Mouse (Mus musculus): ENCODE results near the gene Plekhm3.
A peak's percentile ranks its signal among the peaks of the same experiment; 100 is the strongest.

Plekhm3 gene

DNA sequence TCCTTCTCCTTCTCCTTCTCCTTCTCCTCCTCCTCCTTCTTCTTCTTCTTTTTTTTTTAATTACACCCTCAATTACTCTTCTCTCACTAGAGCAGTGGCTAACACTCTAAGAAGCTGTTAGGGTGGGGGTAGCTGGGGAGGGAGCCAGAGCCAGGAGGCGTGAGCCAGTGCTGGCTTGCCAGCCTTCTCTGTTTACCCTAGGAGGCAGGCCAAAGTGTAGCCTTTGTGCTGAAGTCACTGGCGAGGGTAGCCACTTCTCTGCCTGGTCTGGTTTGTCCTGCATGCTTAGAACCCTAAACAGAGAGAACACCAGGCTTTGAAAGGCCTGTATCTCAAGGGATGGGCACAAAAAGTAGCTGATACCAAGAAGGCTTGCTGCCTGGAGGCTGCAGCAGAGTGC lies 199.4 kb downstream of the Plekhm3 start:
- no peak for DNase-seq

DNA sequence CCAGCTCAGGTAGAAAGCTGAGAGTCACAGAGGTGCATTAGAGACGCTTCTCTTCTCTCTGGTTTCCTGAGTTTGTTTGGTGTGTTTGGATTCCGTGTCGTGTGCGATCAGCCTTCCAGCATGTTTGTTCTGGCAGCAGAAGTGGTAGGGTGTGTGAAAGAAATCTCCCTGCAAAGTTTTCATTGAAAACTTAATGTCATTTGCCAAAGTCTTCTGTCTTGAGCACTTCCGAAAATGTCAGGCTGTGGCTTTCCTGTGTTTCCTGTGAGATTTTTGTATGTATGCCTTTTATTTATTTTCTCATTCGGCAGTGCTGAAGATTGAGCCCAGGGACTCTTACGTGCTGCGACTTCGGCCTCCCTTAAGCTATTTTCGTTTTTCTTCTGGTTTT lies 200.0 kb downstream of the Plekhm3 start:
- no peak for DNase-seq

DNA sequence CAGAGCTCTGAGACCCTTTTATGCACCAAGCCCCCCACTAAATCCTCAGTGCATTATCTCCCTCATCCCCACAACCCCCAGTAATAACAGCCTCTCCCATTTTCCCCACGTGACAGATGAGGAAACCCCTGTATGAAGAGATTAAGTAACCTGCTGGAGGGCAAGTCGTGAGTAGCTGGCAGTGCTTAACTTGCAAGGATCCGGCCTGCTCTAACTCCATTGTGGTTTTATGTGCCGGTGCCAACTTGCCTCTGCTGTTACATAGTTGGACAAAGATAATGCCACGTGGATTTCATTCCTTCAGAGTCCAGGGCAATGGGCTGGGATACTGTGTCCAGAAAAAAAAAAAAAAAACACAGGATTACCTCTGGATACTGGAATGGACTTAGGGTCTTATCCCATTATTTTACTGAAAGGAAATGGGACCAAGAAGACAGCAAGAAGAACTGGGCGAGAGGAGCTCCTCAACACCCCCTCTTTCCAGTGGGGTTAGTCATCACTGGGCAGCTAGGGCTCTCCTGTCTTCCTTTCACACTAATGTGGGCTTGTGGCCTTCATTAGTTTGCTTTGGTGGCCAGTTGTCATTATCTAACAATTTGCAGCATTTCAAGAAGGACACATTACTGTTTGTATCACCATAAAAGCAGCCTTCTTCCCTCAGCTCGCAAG lies 200.5 kb downstream of the Plekhm3 start:
- no peak for DNase-seq

DNA sequence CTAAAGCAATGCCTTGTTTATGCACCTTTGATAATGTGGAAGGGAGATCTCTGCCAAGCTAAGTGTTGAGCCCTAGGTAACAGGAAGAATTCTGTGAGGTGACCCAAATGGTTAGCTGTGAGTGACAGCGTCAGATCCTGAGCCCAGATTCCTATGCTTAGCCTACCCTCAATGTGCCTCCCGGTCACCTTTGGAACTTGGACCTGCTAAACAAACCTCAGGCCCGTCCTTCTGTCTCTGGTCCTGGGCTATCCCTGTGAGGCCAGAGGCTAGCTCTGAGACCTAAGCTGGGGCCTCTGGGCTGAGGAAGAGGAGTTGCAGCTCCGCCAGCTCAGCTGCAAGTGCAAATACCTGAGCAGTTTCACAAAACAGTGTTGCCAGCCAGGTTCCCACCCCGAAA lies 202.0 kb downstream of the Plekhm3 start:
- no peak for DNase-seq

DNA sequence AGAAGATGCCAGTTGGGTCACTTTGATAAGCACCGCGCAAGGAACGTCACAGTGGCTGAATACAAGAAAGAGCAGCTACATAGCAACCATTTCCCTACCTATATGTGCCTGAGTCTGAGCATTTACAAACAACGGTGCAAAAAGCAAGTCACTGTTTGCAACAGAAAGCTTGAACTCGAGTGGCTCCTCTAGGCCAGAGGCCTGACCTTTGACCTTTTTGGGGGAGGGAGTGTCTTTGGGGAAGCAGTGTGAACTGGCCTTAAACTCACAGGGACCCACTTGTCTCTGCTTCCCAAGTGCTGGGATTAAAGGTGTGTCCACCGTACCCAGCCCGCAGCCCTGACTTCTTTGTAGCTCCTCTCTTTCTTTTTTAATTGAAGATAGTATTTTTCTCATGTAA lies 203.0 kb downstream of the Plekhm3 start:
- no peak for DNase-seq

DNA sequence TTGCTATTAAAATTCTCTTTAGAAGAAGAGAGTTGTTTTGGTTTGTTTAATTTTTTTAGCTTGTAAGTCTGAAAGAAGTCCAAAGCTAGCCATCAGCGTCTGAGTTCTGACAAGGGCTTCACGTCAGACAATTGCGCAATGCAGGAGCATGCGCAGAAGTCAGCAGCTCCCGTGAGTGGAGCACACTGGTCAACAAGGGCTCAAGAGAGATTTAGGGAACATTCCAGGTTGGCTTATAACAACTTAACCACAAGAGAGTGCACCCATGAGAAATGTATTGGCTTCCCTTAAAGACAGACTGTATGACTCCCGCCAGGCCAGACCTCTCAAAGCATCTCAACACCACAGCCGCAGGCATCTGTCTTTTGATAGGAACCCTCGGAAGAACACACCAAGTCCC lies 203.5 kb downstream of the Plekhm3 start:
- no peak for DNase-seq

DNA sequence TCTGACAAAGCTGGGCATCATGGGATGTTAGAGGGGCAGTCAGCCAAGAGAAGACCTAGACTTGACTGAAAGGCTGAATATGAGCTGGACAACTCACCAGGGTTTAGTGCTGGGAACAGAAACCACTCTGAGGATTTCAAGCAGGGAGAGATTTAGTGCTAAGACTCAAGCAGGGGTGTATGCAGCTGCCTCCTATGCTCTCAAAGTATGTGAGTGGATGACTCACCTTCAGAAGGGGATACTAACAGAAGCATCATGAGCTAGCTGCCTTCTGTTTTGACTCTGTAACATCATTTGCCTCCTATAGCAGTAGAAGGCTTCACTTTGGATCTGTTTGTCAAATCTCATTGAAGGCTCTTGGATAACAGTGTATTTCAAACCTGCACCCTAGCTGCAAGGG lies 212.0 kb downstream of the Plekhm3 start:
- no peak for DNase-seq

DNA sequence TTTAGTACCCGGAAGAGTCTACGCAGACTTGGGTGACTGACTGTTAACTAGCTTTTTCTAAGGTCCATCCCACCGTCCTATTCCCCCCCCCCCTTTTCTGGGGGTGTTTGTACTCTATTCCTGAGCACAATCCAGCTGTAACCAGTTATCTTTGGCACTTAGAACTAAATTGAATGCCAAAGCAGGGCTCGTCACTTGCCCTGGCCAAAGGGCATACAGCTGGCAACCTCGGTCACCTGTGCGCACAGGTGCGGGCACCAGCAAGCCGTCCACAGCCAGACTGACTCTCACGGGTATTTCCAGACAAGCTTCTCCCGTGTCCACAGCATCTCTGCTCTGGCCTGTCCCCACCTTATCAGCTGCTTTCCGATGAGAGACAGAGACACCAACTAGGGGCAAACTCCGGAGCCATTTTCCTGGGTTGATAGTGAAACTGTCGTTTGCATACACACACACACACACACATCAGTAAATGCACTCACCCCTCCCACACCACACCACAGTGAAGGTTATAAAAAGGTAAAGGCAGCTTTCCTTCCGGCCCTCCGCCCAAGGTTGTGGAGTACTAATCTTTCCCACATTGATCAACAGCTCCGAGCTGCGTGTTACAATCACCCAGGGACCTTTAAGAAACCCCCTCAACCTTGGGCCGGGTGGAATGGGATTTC lies 213.7 kb downstream of the Plekhm3 start:
- no peak for DNase-seq

DNA sequence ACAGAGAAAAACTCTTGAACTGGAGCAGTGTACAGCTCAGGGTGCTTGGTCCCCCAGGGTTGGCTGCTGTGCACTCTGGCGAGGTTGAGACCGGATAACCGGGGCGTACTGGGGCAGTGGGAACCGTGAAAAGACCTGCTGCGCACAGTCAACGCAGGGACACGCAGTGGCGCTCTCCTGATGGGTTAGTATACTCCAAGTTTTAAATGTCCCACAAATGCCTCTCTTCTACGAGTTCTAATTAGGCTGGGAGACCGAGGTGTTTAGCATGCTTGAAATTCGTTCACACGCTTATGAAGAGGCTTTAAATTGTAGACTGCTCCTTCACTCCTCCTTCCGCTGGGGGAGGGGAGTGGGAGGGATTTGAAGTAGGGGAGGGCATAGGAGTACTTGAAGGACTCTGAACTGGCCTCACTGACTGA lies 218.0 kb downstream of the Plekhm3 start:
- peak; percentile 15 for DNase-seq

DNA sequence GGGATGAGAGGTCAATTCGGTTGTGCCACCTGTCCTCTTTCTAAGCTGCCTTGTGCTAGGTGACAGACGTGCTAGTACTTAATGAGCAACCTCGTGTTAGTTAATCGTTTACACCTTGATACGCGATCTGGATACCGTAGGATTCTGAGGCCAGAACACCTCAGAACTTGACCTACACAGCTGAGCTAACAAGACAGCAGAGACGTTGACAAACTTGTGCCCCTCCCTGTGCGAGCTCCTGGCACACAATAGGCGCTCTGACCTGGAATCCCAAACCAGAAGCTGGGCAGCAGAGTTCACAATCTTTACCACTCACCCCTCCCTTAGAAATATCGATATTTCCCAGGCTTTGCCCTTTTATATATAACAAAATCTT lies 218.5 kb downstream of the Plekhm3 start:
- DNase-seq = no peak

DNA sequence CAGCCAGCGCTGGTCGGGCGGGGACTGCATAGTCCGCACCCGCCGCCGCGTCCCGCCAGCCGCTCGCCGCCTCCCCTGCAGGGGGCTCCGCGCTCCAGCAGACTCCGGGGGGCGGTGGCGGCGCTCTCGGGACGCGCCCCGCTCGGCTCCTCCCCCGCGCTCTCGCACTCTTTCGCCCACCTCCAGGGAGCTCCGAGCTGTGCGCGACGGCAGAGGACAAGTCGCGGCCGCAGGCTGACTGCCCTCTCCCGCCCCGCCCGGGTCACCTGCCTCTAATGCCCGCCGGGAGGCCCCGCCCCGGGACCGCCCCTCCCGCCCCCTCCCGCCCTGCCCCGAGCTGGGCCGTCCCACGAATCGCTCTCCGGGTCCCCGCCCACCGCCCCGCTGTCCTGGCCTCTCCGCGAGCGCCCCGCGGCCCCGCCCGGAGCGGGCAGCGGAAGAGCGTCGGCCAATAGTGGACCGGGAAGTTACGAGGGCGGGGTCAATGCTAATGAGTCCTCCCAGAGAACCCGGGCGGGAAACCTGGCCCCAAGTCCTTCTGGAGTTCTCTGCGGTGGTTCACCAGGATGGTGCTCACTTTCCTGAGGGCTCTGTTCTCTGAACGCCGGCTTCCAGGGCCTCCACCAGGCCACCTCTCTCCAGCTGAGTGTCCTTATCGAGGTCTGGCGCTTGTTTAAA lies 219.0 kb downstream of the Plekhm3 start, which contains the start of gene Fzd5:
Fzd5 (minus strand) TSS at position 250 of the 678 bp plus-strand sequence.
- DNase-seq = peak; percentile 77

DNA sequence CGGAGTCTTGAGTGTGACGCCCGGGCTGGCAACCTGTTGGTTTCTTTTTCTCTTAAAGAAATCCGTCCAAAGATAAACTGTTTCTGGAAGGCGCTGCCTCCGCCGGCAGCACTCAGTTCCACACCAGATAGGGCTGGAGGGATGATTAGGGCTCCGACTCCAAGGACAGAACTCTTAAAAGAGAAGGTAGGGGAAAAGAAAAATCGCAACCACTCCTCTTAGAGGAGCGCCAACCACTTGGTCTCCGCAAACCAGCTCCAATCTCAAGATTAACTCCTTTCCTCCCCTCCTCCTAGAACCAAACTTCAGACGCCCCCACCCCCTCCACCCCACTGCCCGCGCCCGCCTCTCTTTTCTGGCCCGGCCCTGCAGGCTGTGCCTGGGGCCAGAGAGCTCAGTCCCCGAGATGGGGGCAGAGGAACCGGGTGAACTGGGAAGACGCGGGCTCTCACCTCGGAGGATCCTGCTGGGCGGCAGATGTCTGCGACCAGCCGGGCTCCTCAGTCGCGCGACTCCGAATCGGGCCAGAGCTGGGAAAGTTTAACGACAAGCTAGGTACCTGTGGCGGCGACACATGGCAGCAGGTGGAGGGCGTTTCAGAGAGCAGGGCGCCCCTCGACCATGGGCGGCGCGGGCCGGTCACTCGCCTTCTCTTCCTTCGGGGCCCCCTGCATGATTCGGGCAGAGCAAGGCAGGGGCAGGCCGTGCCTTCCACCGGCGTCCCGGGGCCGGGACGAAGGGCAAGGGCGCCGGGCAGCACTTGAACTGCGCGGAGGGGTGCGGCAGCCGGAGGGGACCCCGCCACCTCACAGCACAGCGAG lies 219.7 kb downstream of the Plekhm3 start:
- DNase-seq = peak; percentile 30
